Mouse (Mus musculus): ENCODE results near the gene Ces1c.

Ces1c gene

GRCm38 (mm10) chr8:93131233-93131980 lies at the start of gene Ces1c:
Gene Ces1c (minus strand): TSS chr8:93131283.
- DNase-seq (ENCODE audit: low spot score in 2 of 2): no peak

- DNase-seq (ENCODE audit: low spot score in 2 of 2): no peak
These were observed 49.6 kb upstream of the Ces1c start for GRCm38 (mm10) chr8:93180581-93181129.

GRCm38 (mm10) chr8:93176593-93176992 lies 45.5 kb upstream of the Ces1c start:
- DNase-seq (ENCODE audit: low spot score in 2 of 2): no peak

- no peak for DNase-seq (ENCODE audit: low spot score in 2 of 2)
These were observed 43.5 kb upstream of the Ces1c start for GRCm38 (mm10) chr8:93174554-93174953.

- DNase-seq (ENCODE audit: low spot score in 2 of 2): peak in 1 of 2 experiments; percentile 61
These were observed 40.9 kb upstream of the Ces1c start for GRCm38 (mm10) chr8:93171846-93172590.

- no peak for DNase-seq (ENCODE audit: low spot score in 2 of 2)
These were observed 32.3 kb upstream of the Ces1c start for GRCm38 (mm10) chr8:93163363-93163762.

GRCm38 (mm10) chr8:93151401-93151800 lies 20.3 kb upstream of the Ces1c start:
- DNase-seq (ENCODE audit: low spot score in 2 of 2): no peak

GRCm38 (mm10) chr8:93147331-93147730 lies 16.2 kb upstream of the Ces1c start:
- DNase-seq (ENCODE audit: low spot score in 2 of 2): no peak

- peak; percentile 22 to 38 for DNase-seq (ENCODE audit: low spot score in 2 of 2)
These were observed 9.6 kb upstream of the Ces1c start for GRCm38 (mm10) chr8:93140696-93141095.

GRCm38 (mm10) chr8:93132196-93132595 lies 1.1 kb upstream of the Ces1c start:
- DNase-seq (ENCODE audit: low spot score in 2 of 2): no peak

GRCm38 (mm10) chr8:93126476-93126875 lies 4.6 kb downstream of the Ces1c start:
- no peak for DNase-seq (ENCODE audit: low spot score in 2 of 2)

- no peak for DNase-seq (ENCODE audit: low spot score in 2 of 2)
These were observed 9.1 kb downstream of the Ces1c start for GRCm38 (mm10) chr8:93122005-93122404.

- peak in 1 of 2 experiments; percentile 7 for DNase-seq (ENCODE audit: low spot score in 2 of 2)
These were observed 35.7 kb downstream of the Ces1c start for GRCm38 (mm10) chr8:93095376-93095775.

GRCm38 (mm10) chr8:93091324-93091723 lies 39.8 kb downstream of the Ces1c start:
- DNase-seq (ENCODE audit: low spot score in 2 of 2): no peak

GRCm38 (mm10) chr8:93088686-93089122 lies 42.4 kb downstream of the Ces1c start:
- no peak for DNase-seq (ENCODE audit: low spot score in 2 of 2)

- no peak for DNase-seq (ENCODE audit: low spot score in 2 of 2)
These were observed 42.9 kb downstream of the Ces1c start for GRCm38 (mm10) chr8:93088193-93088592.

- no peak for DNase-seq (ENCODE audit: low spot score in 2 of 2)
These were observed 51.2 kb downstream of the Ces1c start, which contains the start of gene Ces1b for GRCm38 (mm10) chr8:93079887-93080286. Gene Ces1b (minus strand): TSS chr8:93080017.

GRCm38 (mm10) chr8:93075251-93075650 lies 55.8 kb downstream of the Ces1c start:
- no peak for DNase-seq (ENCODE audit: low spot score in 2 of 2)

- DNase-seq (ENCODE audit: low spot score in 2 of 2): no peak
These were observed 67.5 kb downstream of the Ces1c start for GRCm38 (mm10) chr8:93063416-93064117.

- DNase-seq (ENCODE audit: low spot score in 2 of 2): peak; percentile 11 to 53
These were observed 71.9 kb downstream of the Ces1c start for GRCm38 (mm10) chr8:93059185-93059584.

- no peak for DNase-seq (ENCODE audit: low spot score in 2 of 2)
These were observed 75.8 kb downstream of the Ces1c start for GRCm38 (mm10) chr8:93055238-93055637.
